Mouse (Mus musculus): ENCODE results near the gene 1700023F06Rik.

1700023F06Rik gene

GRCm38 (mm10) chr11:103221437-103221836 lies 13.1 kb upstream of the 1700023F06Rik start:
- DNase-seq = no peak

GRCm38 (mm10) chr11:103219995-103220394 lies 11.6 kb upstream of the 1700023F06Rik start:
- no peak for DNase-seq

- DNase-seq = no peak
Observed at GRCm38 (mm10) chr11:103219259-103219658, 10.9 kb upstream of the 1700023F06Rik start.

GRCm38 (mm10) chr11:103218517-103218901 lies 10.2 kb upstream of the 1700023F06Rik start:
- DNase-seq = no peak

GRCm38 (mm10) chr11:103217790-103218516 lies 9.6 kb upstream of the 1700023F06Rik start, which contains the start of gene Spata32:
TSS of gene Spata32 (minus strand) at chr11:103218432.
- peak; percentile 61 for DNase-seq

GRCm38 (mm10) chr11:103215355-103215754 lies 7.0 kb upstream of the 1700023F06Rik start:
- no peak for DNase-seq

GRCm38 (mm10) chr11:103213712-103214111 lies 5.4 kb upstream of the 1700023F06Rik start:
- no peak for DNase-seq

- no peak for DNase-seq
Observed at GRCm38 (mm10) chr11:103210291-103210690, 1.9 kb upstream of the 1700023F06Rik start.

GRCm38 (mm10) chr11:103206203-103206602 lies 2.2 kb downstream of the 1700023F06Rik start:
- no peak for DNase-seq

- DNase-seq = no peak
Observed at GRCm38 (mm10) chr11:103202376-103202775, 6.0 kb downstream of the 1700023F06Rik start.

GRCm38 (mm10) chr11:103201664-103202063 lies 6.7 kb downstream of the 1700023F06Rik start:
- DNase-seq = no peak

- peak; percentile 42 for DNase-seq
Observed at GRCm38 (mm10) chr11:103198911-103199803, 9.2 kb downstream of the 1700023F06Rik start.

- no peak for DNase-seq
Observed at GRCm38 (mm10) chr11:103198339-103198738, 10.0 kb downstream of the 1700023F06Rik start.

- DNase-seq = no peak
Observed at GRCm38 (mm10) chr11:103197340-103197739, 11.0 kb downstream of the 1700023F06Rik start.

- no peak for DNase-seq
Observed at GRCm38 (mm10) chr11:103195656-103196055, 12.7 kb downstream of the 1700023F06Rik start.

- no peak for DNase-seq
Observed at GRCm38 (mm10) chr11:103195236-103195635, 13.1 kb downstream of the 1700023F06Rik start.

- no peak for DNase-seq
Observed at GRCm38 (mm10) chr11:103193825-103194168, 14.6 kb downstream of the 1700023F06Rik start.

GRCm38 (mm10) chr11:103192956-103193824 lies 15.2 kb downstream of the 1700023F06Rik start:
- no peak for DNase-seq

- DNase-seq = no peak
Observed at GRCm38 (mm10) chr11:103192230-103192955, 16.0 kb downstream of the 1700023F06Rik start.

GRCm38 (mm10) chr11:103184891-103185290 lies 23.5 kb downstream of the 1700023F06Rik start:
- peak; percentile 78 for DNase-seq

- DNase-seq = no peak
Observed at GRCm38 (mm10) chr11:103181911-103182310, 26.4 kb downstream of the 1700023F06Rik start.

- DNase-seq = no peak
Observed at GRCm38 (mm10) chr11:103181349-103181748, 27.0 kb downstream of the 1700023F06Rik start.

All from lung, postnatal 36 days (tissue).